Mouse (Mus musculus): ENCODE results near the gene Fry. TPM values are rescaled to one million over a fixed set of nuclear protein-coding genes. Genes with fewer than 3 reads are reported as not detected.

Fry gene
- polyA plus RNA-seq, 1 experiment from 2014 or later = 35.4 TPM

DNA sequence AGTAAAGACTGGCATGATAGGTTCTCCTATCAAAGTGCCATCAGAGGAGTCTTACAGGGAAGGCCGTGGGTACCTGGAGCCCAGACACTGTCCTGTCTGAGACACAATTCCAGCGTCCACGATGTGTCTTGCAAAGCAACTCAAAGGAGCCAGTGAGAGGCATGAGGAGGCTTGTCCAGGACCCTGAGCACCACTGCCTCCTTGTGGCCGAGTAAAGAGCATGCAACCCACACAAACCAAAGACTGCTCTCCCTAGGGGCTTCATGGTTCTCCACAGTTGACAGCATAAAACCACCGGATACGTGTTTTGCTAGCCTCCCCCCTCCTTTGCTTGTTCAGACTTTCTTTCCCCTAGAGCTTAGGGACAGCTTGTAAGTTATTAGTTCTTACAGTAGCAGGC lies 39.2 kb downstream of the Fry start:
- 54% methylated on average over 6 of the region's 6 CpGs for WGBS
- Histone ChIP-seq H3K4me1 (replicated peaks) (no peaks in the 10 kb centered on the region), H3K4me2 (replicated peaks) (no peak overlapping the region), H3K27ac (no peak overlapping the region), H3K9ac (replicated peaks) (no peak overlapping the region), H3K9me3 (no peaks in the 10 kb centered on the region), H3K27me3 (no peaks in the 10 kb centered on the region), H3K4me3 (replicated peaks) (no peak overlapping the region), H3K36me3 (no peaks in the 10 kb centered on the region)
- no peak for ATAC-seq

DNA sequence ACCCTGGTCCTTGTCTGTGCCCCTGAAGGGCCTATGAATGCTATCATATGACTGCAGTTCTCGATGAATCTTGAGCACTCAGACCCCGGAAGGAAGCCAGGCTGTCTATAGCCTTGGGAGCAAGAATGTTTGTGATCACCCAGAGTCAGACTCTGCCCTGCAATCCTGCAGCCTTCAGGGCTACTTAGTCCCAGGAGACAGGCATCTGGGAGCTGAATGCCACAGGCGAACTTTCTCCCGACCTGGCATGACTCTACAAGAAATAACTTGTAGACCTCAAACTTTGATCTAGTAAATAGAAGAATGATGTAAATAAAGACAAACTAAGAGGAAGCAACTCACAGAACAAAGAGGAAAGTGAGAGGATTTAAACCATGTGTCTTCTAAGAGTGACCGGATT lies 40.7 kb downstream of the Fry start:
- no peak overlapping the region for H3K27ac ChIP-seq
- no peak overlapping the region for H3K4me2 ChIP-seq (replicated peaks)
- H3K27me3 ChIP-seq = no peaks in the 10 kb centered on the region
- no peaks in the 10 kb centered on the region for H3K9me3 ChIP-seq
- H3K4me1 ChIP-seq (replicated peaks) = no peaks in the 10 kb centered on the region
- H3K9ac ChIP-seq (replicated peaks) = no peak overlapping the region
- 59% methylated on average over 5 of the region's 5 CpGs for WGBS
- no peak for ATAC-seq
- no peak overlapping the region for H3K4me3 ChIP-seq (replicated peaks)
- H3K36me3 ChIP-seq = no peaks in the 10 kb centered on the region

DNA sequence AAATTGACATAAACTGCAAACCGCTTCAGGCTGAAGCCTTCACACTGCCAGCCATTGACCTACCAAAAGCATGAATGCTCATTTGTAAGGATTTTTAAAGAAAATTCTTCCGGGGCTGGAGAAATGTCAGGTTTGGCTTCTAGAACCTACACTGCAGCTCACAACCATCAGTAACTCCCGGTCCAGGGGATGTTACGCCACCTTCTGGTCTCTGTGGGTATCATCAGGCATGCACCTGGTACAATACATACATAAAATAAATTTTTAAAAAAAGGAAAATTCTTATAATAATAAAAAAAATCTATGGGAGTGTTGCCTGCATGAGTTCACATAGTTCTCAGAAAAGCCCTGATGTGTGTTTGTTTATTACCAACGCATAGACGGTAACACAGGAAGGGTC lies 42.7 kb downstream of the Fry start:
- no peak overlapping the region for H3K4me2 ChIP-seq (replicated peaks)
- no peaks in the 10 kb centered on the region for H3K36me3 ChIP-seq
- H3K27ac ChIP-seq = no peak overlapping the region
- no peak for ATAC-seq
- 91% methylated on average over 6 of the region's 6 CpGs for WGBS
- no peak overlapping the region for H3K9ac ChIP-seq (replicated peaks)
- no peaks in the 10 kb centered on the region for H3K4me1 ChIP-seq (replicated peaks)
- no peaks in the 10 kb centered on the region for H3K27me3 ChIP-seq
- H3K9me3 ChIP-seq = no peaks in the 10 kb centered on the region
- no peak overlapping the region for H3K4me3 ChIP-seq (replicated peaks)

DNA sequence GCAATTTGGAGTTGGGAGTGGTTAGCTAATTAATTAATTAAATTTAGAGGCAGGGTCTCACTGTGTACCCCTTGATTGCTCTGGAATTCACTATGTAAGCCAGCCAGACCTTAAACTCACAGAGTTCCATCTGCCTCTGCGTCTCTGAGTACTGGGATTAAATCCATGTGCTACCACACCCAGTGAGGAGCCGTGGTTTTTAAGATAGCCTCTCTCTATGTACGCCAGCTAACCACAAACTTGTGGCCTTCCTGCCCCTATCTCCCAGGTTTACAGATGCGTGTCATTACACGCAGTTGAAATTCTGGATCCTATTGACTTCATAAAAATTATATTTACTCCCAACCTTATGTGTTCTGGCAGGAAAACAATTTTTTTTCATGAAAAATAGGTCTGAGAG lies 43.5 kb downstream of the Fry start:
- Histone ChIP-seq H3K27ac (no peak overlapping the region), H3K4me3 (replicated peaks) (no peak overlapping the region), H3K9me3 (no peaks in the 10 kb centered on the region), H3K9ac (replicated peaks) (no peak overlapping the region), H3K4me2 (replicated peaks) (no peak overlapping the region), H3K36me3 (no peaks in the 10 kb centered on the region), H3K4me1 (replicated peaks) (no peaks in the 10 kb centered on the region), H3K27me3 (no peaks in the 10 kb centered on the region)
- no peak for ATAC-seq
- 88% methylated on average over 5 of the region's 5 CpGs for WGBS

DNA sequence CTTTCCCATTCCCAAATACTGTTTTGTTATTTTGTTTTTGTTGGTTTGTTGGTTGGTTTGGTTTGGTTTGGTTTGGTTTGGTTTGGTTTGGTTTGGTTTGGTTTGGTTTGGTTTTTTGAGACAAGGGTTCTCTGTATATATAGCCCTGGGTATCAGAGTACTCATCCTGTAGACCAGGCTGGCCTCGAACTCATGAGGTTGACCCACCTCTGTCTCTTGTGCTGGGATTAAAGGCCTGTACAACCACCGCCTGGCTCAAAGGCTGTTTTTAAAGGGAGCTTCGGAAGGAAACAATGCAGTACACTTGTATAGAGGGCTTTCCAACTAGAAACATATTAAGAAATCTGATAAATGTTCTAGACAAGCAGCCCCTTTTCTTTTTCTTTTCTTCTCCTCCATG lies 46.2 kb downstream of the Fry start:
- H3K9me3 ChIP-seq = no peaks in the 10 kb centered on the region
- no peak overlapping the region for H3K27ac ChIP-seq
- ATAC-seq = no peak
- H3K36me3 ChIP-seq = no peaks in the 10 kb centered on the region
- WGBS = 74% methylated on average over 3 of the region's 3 CpGs
- no peak overlapping the region for H3K9ac ChIP-seq (replicated peaks)
- no peak overlapping the region for H3K4me2 ChIP-seq (replicated peaks)
- no peak overlapping the region for H3K4me3 ChIP-seq (replicated peaks)
- no peaks in the 10 kb centered on the region for H3K27me3 ChIP-seq
- H3K4me1 ChIP-seq (replicated peaks) = no peaks in the 10 kb centered on the region

DNA sequence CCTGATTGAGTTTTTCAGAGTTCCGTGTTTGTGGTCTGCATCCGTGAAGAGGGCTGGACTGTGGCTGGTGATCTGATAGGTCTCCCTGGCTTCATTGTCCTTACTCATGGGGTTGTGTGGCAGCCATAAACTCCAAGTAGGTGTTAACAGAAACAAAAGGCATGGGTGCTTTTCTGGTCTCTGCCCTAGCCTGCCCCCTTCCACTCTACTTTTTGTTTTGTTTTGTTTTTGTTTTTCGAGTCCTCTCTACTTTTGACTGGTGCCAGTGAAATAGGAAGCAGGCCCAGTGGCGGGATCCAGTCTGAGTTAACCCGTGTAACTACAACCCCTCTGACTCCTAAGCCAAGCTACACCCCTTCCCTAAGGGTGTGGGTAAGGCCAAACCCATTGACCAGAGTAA lies 48.4 kb downstream of the Fry start:
- no peak for ATAC-seq
- H3K27me3 ChIP-seq = no peaks in the 10 kb centered on the region
- H3K9me3 ChIP-seq = no peaks in the 10 kb centered on the region
- H3K27ac ChIP-seq = no peak overlapping the region
- H3K4me2 ChIP-seq (replicated peaks) = no peak overlapping the region
- no peak overlapping the region for H3K4me3 ChIP-seq (replicated peaks)
- no peak overlapping the region for H3K9ac ChIP-seq (replicated peaks)
- H3K36me3 ChIP-seq = no peaks in the 10 kb centered on the region
- no peaks in the 10 kb centered on the region for H3K4me1 ChIP-seq (replicated peaks)
- WGBS = 83% methylated on average over 5 of the region's 5 CpGs

DNA sequence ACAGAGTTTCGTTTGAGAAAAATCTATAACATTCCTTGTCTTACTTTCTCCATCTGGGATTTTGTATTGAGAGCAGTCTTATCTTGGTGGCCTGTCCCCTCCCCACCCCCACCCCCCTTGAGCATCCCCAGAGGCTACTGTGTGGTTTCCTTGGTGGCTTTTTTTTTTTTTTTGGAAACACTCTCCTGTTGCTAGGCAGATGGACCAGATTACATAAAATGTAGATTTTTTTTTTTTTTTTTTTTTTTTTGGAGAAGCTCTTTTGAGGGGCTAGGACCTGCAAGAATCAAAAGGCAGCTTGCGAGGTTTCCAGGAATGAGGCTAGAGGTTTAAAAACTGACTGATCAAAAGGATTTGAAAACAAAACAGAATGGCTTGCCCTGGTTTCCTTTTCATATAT lies 48.8 kb downstream of the Fry start:
- Histone ChIP-seq H3K9ac (replicated peaks) (no peak overlapping the region), H3K4me2 (replicated peaks) (no peak overlapping the region), H3K27me3 (no peaks in the 10 kb centered on the region), H3K36me3 (no peaks in the 10 kb centered on the region), H3K9me3 (no peaks in the 10 kb centered on the region), H3K27ac (no peak overlapping the region), H3K4me1 (replicated peaks) (no peaks in the 10 kb centered on the region), H3K4me3 (replicated peaks) (no peak overlapping the region)
- ATAC-seq = no peak
- 41% methylated on average over 2 of the region's 2 CpGs for WGBS

DNA sequence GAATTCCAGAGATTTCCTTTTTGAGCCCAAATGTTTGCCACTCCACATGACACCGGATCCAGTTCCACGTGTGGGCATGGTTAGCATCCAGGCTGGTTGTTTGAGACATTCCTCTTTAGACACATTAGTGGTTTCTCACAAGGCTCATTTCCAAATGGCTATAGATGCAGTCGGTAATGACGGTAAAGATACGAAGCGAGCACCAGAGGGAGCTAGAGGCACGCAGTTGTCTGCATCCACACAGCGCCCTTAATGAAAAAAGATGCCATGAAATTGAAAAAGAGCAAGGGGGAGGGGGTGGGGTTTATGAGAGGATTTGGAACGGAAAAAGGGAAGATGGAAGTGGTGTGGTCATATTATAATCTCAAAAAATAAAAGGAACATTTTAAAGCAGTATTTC lies 50.3 kb downstream of the Fry start:
- no peak overlapping the region for H3K4me2 ChIP-seq (replicated peaks)
- no peaks in the 10 kb centered on the region for H3K27me3 ChIP-seq
- H3K9me3 ChIP-seq = no peaks in the 10 kb centered on the region
- H3K36me3 ChIP-seq = no peaks in the 10 kb centered on the region
- WGBS = 5% methylated on average over 9 of the region's 9 CpGs
- H3K4me3 ChIP-seq (replicated peaks) = no peak overlapping the region
- no peak overlapping the region for H3K9ac ChIP-seq (replicated peaks)
- ATAC-seq = peak; percentile 91
- H3K4me1 ChIP-seq (replicated peaks) = no peaks in the 10 kb centered on the region
- no peak overlapping the region for H3K27ac ChIP-seq

DNA sequence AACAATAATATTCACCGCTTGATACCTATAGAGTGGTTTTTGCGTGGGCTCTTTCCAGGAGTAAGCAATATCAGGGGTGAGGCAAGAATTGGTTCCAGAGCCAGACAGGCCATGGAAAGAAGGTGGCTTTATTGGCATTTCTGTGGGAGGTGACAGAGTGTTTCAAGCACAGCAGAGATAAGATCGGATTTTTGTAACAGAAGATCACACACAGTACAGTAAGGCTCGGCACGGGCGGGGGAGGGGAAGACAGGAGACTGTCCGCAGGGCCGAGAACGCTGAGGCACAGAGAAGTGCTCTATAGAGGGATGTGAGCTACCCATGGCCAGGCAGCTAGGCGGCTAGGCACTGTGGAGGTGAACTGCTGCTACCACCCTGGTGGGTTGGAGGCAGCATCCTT lies 53.1 kb downstream of the Fry start:
- no peaks in the 10 kb centered on the region for H3K27me3 ChIP-seq
- 71% methylated on average over 10 of the region's 10 CpGs for WGBS

DNA sequence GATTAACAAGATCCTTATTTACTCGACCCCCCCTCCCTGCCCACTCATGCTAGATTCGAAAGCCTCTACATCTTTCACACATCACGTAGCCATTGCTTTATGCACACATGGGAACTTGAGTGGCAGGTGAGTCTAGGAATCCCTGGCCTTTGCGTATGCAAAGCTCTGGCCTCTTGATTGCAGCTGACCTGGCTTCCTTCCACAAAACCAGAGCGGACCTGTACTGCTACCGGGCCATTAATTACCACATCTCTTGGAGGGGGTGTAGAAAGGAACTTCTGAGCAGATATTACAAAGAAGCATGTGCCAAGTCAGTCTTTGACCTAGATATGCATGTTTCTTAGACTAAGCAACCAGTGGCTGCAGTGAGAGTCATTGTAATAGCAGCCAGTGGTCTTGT lies 55.4 kb downstream of the Fry start:
- H3K27ac ChIP-seq = no peak overlapping the region
- no peak for ATAC-seq
- H3K4me1 ChIP-seq (replicated peaks) = no peaks in the 10 kb centered on the region
- H3K9ac ChIP-seq (replicated peaks) = no peak overlapping the region
- 86% methylated on average over 6 of the region's 6 CpGs for WGBS
- no peaks in the 10 kb centered on the region for H3K27me3 ChIP-seq
- 0 out of 2 replicates have a peak, but pooled peaks cover 7% of the 10 kb centered on the region for H3K9me3 ChIP-seq
- H3K36me3 ChIP-seq = no peaks in the 10 kb centered on the region
- H3K4me2 ChIP-seq (replicated peaks) = no peak overlapping the region
- no peak overlapping the region for H3K4me3 ChIP-seq (replicated peaks)

More for the DNA sequence above, 53.1 kb downstream of the Fry start:
- Histone ChIP-seq H3K4me1 (replicated peaks) (no peaks in the 10 kb centered on the region), H3K27ac (no peak overlapping the region), H3K4me3 (replicated peaks) (no peak overlapping the region), H3K9me3 (0 out of 2 replicates have a peak, but pooled peaks cover 7% of the 10 kb centered on the region), H3K9ac (replicated peaks) (no peak overlapping the region), H3K4me2 (replicated peaks) (no peak overlapping the region), H3K36me3 (no peaks in the 10 kb centered on the region)
- ATAC-seq = no peak

DNA sequence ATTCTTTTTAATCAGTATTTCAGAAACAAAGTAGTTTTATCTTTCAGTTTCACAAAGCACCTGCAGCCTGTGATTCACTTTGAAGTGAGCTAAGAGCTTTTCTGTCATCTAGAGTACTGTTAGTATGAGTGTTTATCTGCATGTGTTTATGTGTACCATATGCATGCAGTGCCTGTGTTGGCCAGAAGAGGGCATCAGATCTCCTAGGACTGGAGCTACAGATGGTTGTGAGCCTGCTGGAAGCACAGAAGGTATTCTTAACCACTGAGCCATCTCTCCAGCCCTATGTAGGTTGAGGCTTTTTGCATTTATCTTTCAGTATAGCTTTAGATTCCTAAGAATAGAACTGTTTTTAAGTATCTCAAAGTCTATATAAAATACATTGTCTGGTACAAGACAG lies 56.5 kb downstream of the Fry start:
- no peak overlapping the region for H3K4me3 ChIP-seq (replicated peaks)
- H3K27ac ChIP-seq = no peak overlapping the region
- no peaks in the 10 kb centered on the region for H3K4me1 ChIP-seq (replicated peaks)
- ATAC-seq = no peak
- no peaks in the 10 kb centered on the region for H3K27me3 ChIP-seq
- H3K9me3 ChIP-seq = 0 out of 2 replicates have a peak, but pooled peaks cover 7% of the 10 kb centered on the region
- no peaks in the 10 kb centered on the region for H3K36me3 ChIP-seq
- H3K9ac ChIP-seq (replicated peaks) = no peak overlapping the region
- H3K4me2 ChIP-seq (replicated peaks) = no peak overlapping the region

DNA sequence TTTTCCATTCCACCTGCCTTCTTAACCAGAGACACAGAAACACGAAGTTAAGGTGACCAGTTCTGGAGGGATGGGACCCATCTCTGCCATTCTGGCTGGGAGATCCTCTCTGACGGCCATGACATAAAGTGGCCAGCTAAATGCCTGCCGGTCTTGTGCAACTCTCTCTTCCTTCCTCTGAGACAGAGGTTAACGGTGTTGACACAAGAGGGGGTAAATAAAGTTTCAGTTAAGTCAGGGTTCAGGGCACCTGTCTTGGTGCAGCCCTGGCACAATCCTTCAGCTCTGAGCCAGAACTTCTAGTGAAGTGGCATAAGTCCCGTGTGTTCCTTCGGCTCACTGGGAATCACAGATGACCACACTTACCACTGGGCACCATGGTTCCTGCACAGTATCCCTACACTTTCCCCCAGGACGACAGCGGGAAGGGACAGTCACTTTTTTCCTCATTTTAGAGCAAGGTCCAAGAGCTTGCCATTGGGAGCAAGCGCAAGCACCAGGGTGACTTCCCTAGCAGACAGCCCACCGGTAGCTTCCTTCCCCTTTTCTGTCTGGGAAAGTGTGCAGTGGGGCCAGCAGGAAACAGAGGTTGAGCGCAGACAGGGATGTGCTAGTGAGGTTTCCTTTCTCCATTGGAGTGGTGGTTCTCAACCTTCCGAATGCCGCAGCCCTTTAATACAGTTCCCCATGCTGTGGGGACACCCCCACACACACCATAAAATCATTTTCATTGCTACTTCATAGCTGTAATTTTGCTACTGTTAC lies 58.0 kb downstream of the Fry start:
- no peaks in the 10 kb centered on the region for H3K4me1 ChIP-seq (replicated peaks)
- H3K27me3 ChIP-seq = no peaks in the 10 kb centered on the region
- H3K9ac ChIP-seq (replicated peaks) = no peak overlapping the region
- no peak overlapping the region for H3K4me2 ChIP-seq (replicated peaks)
- WGBS = 91% methylated on average over 13 of the region's 13 CpGs
- ATAC-seq = no peak
- H3K36me3 ChIP-seq = no peaks in the 10 kb centered on the region
- no peak overlapping the region for H3K4me3 ChIP-seq (replicated peaks)
- H3K27ac ChIP-seq = no peak overlapping the region
- H3K9me3 ChIP-seq = 0 out of 2 replicates have a peak, but pooled peaks cover 7% of the 10 kb centered on the region

DNA sequence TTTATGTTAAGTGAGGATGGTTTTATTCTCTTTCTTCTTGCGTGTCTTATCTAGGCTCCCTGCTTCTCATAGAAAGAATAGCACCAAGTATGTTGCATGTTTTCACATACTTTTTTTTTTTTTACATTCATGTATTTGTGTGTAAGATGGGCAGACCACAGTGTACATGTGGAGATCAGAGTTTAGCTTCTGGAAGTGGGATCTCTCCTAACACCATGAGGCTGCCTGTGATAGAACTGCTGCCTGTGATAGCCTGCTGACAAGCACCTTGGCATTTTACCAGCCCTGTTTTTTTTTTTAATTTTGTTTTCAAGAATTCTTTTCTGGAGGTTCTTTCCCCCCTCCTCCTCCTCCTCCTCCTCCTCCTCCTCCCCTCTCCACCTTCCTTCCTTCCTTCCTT lies 59.3 kb downstream of the Fry start:
- 84% methylated on average over 1 of the region's 1 CpGs for WGBS
- ATAC-seq = no peak
- Histone ChIP-seq H3K9ac (replicated peaks) (no peak overlapping the region), H3K4me3 (replicated peaks) (no peak overlapping the region), H3K27me3 (no peaks in the 10 kb centered on the region), H3K27ac (no peak overlapping the region), H3K9me3 (0 out of 2 replicates have a peak, but pooled peaks cover 7% of the 10 kb centered on the region), H3K4me1 (replicated peaks) (no peaks in the 10 kb centered on the region), H3K36me3 (no peaks in the 10 kb centered on the region), H3K4me2 (replicated peaks) (no peak overlapping the region)
